Mouse (Mus musculus): ENCODE data around the gene Gpr158.
A peak's percentile ranks its signal among the peaks of the same experiment; 100 is the strongest.
"Not testable (repeated sequence)": the region's sequence is repeated elsewhere in the genome, so short reads cannot be mapped to it uniquely, and the experiment has no call there.

Gene Gpr158

DNA sequence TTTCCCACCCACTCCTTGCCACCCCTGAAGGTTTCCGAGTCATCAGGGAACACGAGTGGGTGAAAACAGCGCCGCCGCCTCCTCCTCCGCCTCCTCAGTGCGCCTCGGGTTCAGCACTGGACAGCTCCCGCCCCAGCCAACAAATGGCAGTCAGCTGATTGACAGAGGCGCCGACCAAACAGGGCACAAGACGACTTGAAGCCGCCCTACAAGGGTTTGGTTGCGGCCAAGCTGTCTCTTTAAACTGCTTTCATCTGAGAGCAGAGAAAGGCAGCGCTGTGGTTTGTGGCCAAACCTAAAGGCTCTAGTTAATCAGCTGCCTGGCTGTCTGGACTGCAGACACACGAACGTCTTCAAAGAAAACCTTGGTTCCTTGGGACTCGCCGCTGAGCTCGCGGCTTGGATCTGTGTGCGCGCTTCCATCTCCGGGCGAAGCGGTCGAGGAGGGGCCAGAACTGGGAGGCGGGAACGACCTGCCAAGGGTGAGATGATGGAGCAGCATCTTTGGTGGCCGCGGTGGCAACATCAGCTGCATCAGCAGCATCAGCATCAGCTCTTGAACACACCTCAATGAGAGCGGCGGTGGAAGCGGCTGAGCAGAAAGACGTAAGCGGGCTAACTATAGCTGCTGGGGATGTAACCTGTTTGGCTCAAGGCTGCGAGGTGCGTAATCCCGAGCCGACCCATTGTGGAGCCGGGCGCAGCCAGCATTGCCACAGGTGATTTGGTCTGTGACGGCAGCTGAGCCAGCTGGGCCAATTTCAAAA lies at the start of gene Gpr158:
Gpr158 (plus strand) TSS at position 198 of the 767 bp plus-strand sequence.
- DNase-seq (ENCODE audit: low spot score in 2 of 2) = peak; percentile 24 to 70

DNA sequence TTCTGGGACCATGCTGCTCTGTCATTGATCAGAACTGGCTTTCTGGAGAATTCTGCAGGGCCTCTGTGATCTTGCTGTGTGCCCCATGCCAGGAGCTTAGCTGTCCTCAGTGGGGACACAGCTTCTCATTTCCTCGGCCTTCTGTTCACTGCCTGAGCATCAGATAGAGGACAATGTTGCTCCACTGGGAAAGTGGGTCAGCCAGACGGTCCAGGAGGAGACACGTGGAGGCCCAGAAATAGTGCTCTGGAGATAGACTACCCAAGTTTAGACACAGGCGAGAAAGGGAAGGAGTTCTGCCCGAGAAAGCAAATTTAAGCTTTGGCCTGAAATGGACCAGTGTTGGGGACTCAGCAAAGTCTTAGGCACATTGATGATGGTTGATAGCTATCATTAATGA lies 23.5 kb upstream of the Gpr158 start:
- DNase-seq (ENCODE audit: low spot score in 2 of 2) = no peak

DNA sequence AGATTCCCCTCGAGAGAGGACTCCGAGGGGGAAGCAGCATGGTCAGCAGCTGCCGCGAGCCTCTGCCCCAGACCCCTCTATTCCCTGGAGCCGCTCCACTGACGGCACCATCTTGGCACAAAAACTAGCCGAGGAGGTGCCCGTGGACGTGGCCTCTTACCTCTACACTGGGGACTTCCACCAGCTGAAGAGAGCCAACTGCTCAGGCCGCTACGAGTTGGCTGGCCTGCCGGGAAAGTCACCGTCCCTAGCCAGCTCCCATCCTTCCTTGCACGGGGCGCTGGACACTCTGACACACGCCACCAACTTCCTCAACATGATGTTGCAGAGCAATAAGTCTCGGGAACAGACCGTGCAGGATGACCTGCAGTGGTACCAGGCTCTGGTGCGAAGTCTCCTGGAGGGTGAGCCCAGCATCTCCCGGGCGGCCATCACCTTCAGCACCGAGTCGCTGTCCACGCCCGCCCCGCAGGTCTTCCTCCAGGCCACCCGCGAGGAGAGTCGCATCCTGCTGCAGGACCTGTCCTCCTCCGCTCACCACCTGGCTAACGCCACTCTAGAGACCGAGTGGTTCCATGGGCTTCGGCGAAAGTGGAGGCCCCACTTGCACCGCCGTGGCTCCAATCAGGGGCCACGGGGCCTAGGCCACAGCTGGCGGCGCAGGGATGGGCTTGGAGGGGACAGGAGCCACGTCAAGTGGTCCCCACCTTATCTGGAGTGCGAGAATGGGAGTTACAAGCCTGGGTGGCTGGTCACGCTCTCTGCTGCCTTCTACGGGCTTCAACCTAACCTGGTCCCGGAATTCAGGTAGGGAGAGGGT lies 1.2 kb downstream of the Gpr158 start:
- DNase-seq (ENCODE audit: low spot score in 2 of 2) = peak in 1 of 2 experiments; percentile 62

DNA sequence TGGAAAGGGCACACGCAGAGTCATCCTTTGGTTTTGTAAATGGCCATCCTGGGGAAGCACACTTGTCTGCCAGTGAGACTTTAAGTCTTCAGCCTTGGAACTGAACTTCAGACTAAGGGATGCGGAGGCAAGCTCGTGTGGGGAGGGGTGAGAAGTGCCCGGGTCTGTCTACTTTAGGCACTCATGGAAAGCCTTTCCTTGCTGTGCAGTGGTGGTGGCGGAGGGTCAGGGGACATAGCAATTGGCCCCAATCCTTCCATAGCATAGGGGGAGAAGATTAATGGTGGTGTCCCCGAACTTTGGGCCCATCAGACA lies 1.8 kb downstream of the Gpr158 start:
- DNase-seq (ENCODE audit: low spot score in 2 of 2) = no peak

DNA sequence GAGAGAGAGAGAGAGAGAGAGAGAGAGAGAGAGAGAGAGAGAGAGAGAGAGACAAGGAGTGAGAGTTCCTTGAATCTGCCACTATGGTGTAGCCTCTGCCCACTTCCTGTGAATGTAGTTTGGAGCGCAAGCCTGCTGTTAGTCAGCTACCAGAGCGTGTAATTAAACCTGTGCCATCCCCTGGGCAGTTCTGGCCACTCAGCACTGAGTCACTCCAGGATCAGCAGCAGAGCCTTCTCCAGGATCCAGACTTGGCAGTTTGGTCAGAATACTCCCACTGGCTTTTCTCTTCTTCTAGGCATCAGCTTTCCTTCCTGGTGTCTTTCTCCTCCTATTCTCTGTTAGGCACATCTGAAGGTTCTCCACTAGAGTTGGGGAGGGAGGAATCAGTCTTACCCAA lies 2.2 kb downstream of the Gpr158 start:
- no peak for DNase-seq (ENCODE audit: low spot score in 2 of 2)

DNA sequence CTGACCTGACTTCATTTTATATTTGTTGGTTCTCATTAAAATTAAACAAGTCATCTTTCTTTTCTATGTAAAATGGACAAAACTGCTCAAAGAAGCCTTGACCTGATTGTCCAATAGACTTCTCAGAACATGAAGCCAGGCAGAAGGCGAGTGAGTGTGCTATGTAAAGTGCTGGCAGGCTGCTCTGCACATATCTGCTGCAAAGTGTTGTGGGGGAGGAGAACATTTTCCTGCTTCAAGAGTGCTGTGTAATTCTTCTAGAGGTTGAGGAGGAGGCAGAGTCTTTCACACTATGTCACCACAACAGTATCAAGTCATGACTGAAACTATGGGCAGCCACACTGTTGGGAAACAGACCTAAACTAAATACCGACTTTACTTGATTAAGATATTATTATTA lies 12.2 kb downstream of the Gpr158 start:
- no peak for DNase-seq (ENCODE audit: low spot score in 2 of 2)

DNA sequence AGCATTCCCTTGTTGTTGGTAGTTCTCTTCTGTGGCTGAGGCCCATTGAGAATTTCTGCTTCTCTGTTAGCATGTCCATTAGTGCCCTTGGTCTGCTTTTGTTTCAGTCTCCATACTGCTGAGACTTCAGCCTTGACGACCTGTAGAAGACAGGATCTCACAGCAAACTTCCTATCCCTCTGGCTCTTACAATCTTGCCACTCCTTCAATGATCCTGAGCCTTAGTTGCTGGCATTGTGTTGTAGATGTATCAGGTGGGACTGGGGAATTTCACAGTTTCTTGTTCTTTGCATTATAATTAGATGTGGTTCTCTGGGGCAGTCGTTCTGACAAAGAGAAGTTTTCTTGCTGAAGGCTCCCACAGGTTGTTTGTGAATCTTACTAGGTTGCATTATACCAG lies 25.4 kb downstream of the Gpr158 start:
- DNase-seq (ENCODE audit: low spot score in 2 of 2) = no peak

DNA sequence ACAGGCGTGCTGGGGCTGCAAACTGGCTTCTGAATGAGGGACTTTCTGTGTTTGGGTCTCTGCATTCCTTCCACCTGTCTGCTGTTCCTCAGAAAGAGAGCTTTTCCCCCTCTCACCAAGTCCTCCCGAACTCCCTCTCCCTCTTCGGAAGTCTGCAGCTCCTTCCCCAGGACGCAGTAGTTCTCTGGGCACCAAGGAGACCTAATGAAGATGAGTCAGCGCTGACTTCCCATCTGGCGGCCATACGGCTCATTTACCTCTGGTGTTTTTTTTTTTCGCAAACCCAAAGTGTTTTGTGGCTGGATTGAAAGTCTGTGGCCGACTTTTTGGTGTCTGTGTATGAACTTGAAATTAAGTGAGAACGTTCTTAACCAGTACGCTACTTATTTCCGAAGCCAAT lies 30.0 kb downstream of the Gpr158 start:
- no peak for DNase-seq (ENCODE audit: low spot score in 2 of 2)

DNA sequence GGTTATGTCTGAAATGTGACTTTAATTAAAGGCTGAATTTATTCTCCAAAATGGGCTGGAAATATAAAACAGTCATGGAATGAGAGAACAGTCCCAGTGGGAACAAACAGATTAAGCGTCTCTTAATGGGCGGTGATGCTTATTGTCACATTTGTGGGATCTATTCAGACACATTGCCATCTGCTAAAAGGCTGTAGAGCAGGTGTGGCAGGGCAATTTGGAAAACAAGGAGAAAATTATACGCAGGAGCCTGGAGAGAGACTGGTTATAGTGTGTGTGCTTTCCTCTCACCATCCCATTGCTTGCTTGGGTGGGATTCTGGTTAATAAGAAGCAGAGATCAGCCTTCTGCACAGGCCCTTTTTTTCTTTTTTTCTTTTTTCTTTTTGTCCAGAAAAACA lies 32.3 kb downstream of the Gpr158 start:
- DNase-seq (ENCODE audit: low spot score in 2 of 2) = no peak

DNA sequence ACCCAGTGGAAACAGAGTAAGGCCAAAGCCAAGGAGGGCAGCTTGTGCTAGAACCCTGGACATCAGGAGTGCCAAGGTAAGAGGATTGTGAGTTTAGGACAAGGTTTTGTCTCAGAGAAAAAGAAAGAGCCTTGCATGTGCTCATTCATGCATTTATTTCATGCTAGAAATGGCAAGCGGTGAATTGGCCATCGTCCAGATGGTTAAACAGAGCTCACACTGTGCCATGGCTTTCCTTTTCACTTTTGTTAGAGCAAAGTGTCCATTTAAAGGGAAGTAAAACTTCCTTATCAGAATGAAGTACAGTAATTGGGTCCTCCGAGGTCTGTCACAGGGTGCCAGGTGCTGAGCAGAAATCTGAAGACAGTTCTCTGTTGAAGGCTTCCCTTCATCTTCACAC lies 38.3 kb downstream of the Gpr158 start:
- no peak for DNase-seq (ENCODE audit: low spot score in 2 of 2)

DNA sequence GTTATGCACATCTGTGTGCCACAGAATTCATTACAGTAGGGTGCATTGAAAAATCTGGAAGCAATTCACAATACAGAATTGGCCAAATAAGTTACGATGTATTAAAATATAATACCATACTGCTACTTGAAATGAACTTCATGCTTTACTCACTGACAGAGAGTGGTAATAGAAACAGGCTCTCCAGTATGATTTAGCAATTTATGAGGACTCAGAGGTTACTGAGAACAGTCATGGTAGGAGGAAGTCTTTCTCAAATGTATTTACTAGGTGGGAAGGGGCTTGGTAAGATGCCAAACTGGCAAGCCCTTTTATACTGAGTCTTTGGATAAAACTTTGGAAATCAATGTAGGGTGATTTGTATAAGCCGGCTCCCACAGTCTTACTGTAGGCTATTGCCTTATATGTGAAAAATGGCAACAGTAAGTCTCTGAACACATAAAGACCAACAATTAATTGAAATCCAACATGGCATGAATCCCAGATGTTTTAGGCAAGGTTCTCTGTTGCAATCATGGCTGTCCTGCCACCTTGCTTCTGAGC lies 40.2 kb downstream of the Gpr158 start:
- no peak for DNase-seq (ENCODE audit: low spot score in 2 of 2)

DNA sequence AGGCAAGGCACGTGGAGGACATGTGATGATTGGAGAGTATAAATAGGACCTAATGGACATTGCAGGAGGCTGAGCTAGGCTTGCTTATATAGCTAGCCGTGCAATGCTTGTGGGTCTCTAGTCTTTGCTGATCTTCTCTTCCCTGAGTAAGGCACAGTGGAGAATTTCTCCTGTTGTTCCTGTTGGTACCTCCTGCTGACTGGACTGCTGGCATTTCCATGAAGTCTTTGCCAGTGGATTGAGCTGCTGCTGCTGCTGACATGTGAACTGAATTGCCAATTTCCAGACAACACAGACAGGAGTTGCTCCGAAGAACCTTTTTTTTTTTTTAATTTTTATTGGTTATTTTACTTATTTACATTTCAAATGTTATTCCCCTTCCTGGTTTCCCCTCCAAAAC lies 41.5 kb downstream of the Gpr158 start:
- DNase-seq (ENCODE audit: low spot score in 2 of 2) = no peak

DNA sequence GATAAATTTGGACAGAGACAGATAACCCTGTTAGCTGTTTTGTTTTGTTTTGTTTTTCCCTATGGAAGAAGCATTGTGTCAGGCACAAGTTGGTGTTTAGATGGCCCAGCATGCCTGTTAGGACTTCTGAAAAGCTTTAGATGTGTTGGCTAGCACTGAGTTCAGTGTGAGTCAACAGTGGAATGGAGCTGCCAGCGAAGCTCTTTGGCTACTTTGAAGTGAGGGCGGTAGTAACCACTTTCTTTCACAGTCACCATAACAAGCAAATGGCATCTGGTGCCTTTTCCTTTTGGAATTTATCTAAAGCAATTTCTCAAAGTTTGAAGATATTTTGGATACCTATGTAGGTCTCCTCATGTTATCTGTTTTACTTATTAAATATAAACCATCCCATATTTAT lies 62.9 kb downstream of the Gpr158 start:
- DNase-seq (ENCODE audit: low spot score in 2 of 2) = no peak

DNA sequence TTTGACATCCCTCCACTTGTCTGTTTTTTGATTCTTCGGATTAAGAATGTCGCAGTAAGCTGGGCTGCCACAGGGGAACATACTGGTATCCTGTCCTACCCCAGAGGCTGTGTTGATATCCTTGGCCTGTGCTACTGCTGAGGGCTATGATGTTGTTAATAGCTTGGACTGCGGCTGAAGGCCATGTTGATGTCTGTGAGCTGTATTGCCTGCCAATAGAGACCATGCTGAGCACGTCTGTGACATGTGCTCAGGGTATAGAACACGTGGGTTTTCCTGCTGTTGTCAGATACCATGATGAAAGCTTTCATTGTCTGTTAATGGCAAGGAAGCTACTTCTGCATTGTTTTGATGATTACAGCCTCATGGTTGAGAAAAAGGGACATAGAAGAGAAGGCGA lies 63.8 kb downstream of the Gpr158 start:
- DNase-seq (ENCODE audit: low spot score in 2 of 2) = no peak

DNA sequence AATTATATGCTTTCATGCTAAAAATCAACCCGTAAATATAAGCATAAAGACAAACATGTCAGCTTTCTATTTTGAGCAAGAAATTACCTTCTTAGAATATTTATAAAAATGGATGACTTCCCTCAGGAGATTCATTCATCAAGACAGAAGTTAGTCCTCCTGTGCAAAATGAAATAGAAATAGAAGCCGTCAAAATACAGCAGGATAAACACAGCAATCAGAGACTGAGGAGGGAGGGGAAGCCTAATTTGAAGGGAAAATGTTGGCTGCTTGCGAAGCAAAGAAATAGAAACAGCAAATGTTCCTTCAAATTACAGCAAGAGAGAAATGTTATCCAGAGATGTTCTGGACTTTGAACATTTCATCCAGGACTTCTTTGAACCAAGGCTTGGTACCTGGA lies 72.3 kb downstream of the Gpr158 start:
- no peak for DNase-seq (ENCODE audit: low spot score in 2 of 2)

DNA sequence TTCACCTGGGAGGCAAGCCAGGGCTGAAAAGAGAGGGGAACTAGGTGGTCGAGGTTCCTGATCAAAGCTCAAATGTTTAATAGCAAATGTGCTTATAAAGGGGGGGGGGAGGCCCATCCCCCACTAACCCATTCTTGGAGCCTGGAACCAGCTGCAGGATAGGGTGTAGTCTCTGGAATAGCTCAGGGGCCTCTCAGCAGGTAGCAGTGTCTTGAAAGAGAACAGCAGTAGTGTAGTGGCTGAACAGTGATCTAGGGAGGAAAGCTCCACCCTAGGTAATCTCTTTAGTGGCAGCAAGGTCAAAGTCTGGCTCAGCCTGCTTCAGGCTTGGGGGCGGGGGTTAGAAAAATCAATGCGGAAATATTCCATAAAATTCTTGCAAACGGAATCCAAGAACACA lies 93.3 kb downstream of the Gpr158 start:
- not testable (repeated sequence) for DNase-seq (ENCODE audit: low spot score in 2 of 2)

DNA sequence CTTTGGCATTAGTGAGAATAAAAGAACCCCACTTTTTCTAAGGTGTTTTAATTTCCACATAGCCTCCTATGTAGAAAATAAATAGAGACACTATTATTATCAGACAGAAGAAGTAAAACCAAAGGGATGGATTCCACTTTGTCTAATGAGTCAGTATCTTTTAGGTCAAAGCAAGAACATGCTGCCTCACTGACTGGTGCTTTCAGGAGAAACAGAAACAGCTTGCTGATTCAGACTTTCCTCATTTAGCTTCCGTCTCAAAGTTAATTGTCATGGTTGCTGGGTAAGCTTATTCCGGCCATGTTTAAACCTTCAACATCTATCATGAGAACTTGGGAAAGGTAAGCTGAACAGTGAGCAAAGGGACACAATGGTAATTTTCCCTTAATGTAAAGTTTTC lies 107.6 kb downstream of the Gpr158 start:
- no peak for DNase-seq (ENCODE audit: low spot score in 2 of 2)

DNA sequence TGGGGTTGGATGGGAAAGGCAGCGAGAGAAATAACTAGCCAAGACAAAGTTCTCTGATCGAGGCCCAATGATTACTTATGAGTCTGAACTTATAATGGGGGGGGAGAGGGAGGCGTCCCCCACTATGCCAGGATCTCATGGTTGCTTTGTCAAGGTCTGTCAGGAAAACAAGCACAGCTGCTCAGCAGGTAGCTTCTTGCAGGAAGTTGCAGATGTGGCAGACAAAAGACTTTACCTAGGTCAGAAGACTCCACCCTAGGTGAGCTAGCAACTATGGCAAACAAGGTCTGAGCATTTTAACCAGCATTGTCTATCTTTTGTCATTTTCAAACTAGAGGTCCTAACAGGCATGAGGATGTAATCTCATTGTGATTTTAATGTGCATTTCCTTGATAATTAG lies 129.5 kb downstream of the Gpr158 start:
- DNase-seq (ENCODE audit: low spot score in 2 of 2) = no peak

DNA sequence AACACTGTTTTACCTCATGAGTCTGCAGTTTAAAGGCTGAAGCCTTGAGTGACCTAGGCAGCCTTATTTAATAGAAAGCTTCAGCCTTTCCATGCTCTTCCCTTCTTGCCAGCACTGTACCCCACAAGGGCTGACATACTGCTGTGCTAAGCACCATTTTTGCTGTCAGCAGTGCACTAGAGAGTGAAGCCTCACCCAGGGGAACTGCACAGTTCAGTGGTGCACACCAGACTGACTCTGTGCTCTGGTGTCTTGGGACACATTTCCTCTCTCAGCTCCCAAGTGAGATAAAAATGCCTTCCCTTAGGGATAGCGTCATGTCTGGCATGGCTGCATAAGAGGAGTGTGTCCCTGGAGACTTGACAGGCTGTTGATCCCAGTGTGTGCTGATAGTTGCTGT lies 130.6 kb downstream of the Gpr158 start:
- DNase-seq (ENCODE audit: low spot score in 2 of 2) = no peak

DNA sequence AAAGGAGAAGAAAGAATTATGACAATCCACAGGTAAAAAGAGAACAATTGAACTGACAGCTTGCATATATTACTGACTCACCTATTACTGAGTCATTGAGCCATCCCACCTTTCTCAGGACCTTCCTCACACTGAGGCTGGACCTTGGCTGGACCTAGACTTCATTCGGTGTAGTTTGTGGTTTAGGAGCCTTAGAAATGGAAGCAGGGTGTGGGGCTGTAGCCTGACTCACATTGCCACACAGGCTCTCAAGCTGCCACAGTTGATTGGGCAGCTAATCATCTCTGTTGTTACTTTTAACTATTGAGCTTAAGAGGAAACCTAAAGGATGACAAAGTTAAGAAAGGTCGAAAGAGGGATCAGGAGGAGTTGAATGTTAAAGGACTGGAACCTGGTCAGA lies 132.1 kb downstream of the Gpr158 start:
- no peak for DNase-seq (ENCODE audit: low spot score in 2 of 2)

DNA sequence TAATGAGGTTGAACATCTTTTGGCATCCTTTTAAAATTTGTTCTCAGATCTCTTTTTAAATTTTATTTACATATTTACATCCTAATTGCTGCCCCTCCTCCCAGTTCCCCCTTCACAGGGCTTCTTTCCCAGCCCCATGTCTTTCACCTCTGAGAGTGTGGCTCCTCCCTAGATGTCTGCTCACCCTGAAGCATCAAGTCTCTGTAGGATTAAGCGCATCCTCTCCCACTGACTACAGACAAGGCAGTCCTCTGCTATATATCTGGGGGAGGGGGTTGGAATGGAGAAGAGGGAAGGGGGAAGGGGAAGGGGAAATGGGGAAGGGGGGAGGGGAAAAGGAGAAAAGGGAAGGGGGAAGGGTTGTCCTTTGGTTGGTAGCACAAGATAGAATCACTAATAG lies 140.1 kb downstream of the Gpr158 start:
- DNase-seq (ENCODE audit: low spot score in 2 of 2) = no peak

DNA sequence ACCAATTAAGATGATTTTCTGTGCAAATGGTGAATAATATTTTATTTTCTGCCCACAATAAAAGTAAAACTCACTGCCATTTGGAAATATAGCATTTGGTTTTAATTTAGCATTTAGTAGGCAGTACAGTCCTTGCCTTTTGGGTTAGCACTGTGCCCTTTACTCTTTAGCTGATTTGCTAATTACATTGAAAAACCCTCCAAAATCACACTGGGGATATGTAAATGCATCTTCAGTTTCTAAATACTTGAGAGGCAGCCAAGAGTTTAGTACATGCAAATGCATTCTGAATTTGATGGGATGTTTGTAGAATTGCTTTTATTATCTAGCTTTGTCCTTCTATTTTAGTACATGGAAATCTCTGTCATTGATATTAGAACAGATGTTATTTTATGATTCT lies 163.4 kb downstream of the Gpr158 start:
- no peak for DNase-seq (ENCODE audit: low spot score in 2 of 2)

DNA sequence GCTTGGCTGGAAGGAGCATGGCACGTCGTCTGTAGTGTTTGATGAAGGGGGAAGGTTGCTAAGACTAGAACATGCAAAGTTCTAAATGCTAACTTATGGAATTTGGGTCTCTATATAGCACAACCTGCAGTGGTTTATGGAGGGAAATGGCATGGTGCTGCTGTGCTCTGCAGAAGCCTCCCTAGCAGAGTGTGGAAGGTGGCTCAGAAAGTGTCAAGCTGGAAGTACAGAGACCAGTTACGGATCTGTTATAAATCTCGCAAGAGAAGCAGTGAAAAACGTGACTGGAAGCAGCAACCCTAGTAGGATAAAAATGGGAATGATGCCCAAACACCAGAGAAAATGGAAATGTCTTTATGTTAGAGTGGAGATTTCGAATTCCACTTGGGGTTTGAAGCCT lies 251.8 kb downstream of the Gpr158 start:
- DNase-seq (ENCODE audit: low spot score in 2 of 2) = no peak
